Mouse (Mus musculus): ENCODE measurements around the gene Upf3b. TPM values are rescaled to one million over a fixed set of nuclear protein-coding genes. Genes with fewer than 3 reads are reported as not detected.
A peak's percentile ranks its signal among the peaks of the same experiment; 100 is the strongest.

Gene Upf3b
- total RNA-seq, 2 experiments from 2014 or later: 19.9 to 22.7 TPM

DNA sequence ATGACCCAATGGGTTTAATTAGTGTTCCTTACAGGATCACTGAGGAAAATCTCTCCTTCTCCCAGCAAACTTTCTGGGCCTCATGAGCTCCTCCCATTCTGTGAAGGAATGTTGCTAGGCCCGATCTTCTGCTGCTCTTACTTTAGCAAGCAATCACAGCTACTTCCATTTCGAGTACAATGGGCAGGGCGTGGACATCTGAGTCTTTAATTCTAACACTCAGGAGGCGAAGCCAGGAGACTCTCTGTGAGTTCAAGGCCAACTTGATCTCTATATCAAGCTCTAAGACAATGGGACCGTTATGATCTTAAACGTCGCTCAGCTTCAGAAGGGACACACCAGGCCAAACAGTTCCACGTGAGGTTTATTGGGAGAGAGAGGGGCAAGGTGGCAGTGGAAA is 33.5 kb downstream of the Upf3b start:
- no peak for DNase-seq

DNA sequence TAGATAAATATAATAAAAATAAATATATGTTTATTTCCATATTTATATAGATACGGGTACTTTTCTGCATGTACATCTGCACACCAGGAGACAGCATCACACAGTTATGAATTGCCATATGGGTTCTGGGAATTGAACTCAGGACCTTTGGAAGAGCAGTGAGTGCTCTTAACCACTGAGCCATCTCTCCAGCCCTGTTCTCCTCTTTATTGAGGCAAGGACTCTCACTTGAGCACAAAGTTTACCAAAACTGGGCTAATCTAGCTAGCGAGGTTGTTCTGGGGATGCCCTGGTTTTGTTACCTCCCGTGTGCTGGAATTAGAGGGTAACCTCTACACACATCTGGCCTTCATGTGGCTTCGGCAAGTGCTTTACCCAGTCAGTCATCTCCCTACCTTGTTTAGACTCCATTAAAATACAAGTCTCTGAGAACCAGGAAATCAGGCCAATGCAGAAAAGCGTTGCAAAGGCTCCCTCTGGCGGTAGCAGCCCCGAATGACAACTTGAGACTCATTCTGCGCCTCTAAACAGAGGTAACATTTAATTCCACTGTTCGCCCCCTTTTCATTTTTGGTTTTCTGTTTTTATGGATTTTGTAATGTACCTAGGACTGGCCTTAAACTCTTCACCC is 35.7 kb downstream of the Upf3b start:
- DNase-seq: peak; percentile 34 to 37

DNA sequence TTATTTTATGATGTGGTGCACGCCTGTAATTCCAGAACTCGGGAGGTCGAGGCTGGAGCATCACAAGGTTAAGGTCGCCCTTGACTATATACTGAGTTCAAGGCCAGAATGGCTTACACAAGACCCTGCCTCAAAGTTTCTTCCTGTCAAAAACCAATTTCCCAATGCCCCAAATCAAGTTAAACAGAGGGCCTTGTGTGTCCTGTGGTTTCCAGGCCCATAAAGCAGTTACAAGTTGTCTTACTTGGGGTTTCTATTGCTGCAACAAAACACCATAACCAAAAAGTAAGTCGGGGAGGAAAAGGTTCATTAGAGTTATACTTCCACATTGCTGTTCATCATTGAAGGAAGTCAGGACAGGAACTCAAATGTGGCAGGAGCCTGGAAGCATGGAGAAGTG is 41.4 kb downstream of the Upf3b start:
- DNase-seq: no peak

DNA sequence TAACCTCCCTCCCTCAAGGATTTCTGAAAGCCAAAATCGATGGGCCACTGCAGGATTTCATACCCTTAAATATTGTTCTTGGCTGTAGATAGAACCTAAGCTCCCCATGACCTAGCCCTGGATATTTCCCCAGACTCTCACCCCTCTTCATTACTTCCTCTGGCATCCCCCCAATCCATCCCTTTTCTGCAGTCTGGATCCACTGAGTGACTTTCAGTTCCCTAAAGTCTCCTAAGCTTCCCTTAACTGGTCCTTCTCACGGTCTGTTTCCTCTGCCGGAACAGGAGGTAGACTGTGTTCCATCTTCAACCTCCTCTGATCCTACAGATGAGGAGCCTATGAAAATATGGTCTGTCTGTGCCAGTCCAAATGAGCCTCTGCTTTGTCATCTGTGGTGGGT is 42.8 kb downstream of the Upf3b start:
- no peak for DNase-seq

DNA sequence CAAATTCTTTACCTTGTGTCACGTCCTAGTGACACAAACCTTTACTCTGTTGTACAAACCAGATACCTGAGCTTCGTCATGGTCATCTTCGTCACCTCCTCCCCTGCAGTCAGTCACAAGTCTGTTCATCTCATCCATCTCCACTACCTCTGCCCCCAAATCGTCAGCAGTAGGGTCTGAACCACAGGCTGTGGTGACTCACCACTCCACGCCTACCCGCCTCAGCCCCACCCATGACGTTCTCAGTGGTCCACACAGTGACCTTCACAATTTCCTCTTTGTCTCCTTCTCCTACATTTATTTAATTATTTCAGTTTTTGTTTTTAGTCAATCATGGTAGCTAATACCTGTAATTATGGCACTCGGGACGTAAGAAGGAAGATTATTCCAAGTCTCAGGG is 46.2 kb downstream of the Upf3b start:
- no peak for DNase-seq

DNA sequence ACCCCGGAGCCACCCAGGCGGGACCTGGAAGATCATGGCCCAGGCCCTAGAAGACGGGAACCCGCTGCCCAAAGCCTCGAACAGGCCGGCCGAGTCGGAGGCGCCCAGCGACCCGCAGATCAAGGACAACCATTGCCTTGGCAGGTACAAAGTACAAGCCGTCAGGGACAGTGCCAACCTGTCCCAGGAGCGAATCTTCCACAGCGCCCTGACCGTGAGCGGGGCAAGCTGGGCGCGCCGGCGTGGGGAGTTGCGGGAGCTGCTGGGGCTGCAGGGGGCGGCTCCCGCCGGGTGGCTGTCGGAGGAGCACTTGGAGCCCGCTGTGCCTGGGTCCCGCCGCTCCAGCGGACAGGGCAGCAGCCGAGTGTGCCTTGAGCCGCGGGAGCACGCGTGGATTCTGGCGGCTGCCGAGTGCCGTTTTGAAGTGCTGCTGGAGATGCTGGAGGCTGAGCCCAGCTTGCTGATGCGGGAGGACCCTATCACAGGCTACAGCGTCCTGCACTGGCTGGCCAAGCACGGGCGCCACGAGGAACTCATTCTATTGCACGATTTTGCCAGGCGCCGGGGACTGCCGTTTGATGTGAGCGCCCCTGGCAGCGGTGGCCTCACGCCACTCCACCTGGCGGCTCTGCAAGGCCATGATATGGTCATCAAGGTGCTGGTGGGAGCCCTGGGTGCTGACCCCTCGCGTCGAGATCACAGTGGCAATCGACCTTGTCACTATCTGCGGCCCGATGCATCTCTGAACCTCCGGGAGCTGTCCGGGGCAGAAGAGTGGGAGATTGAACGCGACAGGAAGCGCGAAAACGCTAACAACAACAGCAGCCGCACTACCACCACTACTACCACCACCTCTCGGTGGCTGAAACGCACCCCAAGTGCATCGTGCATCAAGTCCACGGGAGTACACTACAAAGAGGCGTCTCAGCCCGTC is 61.0 kb downstream of the Upf3b start:
- no peak for DNase-seq

DNA sequence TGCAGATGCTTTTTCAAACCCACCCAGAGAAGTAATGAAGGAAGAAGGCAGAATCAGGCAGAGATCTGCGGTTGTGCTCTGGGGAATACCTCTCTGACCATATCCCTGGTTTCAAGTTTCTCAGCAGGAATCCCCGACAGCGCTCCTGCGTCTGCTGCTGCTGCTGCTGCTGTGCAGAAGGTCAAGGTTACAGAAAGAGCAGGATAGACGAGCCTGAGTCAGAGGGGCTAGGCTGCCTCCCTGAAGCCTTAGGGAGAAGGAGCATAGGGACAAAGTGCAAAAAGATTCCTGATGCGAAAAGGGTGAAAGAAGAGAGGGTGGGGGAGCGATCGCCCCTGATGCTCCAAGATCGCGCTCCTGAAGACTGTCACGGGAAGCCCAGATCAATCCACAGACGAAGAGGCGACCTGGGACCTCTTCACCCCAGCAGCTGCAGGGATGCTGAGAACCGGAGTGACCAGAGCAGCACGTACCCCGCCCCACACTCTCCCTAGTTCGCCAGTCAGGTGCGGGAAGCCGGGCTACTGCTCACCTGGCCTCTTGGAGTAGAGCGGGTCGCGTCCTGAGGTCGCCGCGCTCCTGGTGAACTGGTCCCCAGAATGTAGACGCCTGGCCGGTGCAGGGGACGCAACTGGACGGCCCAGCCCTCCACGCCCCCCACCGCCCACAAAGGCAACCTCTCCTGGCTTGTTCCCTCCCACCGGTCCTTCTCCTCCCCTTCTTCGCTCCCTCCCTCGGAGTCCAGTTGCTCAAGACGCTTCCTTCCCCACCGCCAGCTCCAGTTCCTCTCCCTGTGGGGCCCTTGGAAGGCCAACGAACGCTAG is 61.8 kb downstream of the Upf3b start, which contains the start of gene Sowahd:
TSS of gene Sowahd (plus strand) at position 780 of the 824 bp plus-strand sequence.
- no peak for DNase-seq

DNA sequence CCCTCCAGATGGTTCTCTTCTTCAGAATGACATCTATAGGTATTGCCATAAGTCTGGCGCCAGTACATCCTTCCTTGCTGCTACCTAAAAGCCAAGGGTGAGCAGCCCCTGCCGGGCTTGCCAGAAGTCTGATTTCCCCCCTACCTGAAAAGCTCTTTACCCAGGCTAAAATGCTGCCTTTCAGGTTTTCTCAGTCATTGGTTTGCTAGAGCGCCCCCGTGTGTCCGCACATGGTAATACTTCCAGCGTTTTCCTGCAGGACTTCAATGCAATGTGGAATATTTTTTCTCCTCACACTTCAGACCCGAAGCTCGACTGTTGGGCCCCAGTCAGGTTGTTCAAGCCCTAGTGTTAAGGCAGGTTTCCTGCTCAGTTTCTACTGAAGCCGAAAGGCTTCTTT is 67.4 kb downstream of the Upf3b start:
- DNase-seq: peak; percentile 36 to 48

Other genes with a start within 250 kb of the Upf3b start
- 10 to 100 TPM; 55.9 to 62.0 TPM for gene Ube2a, start 236.4 kb downstream of the Upf3b start, total RNA-seq (2021)
- 10 to 100 TPM; 40.0 to 44.5 TPM for gene C330007P06Rik, start 236.2 kb downstream of the Upf3b start, total RNA-seq (2021)
- gene Nkrf, start 207.4 kb downstream of the Upf3b start, total RNA-seq (2021): 10 to 100 TPM; 31.7 to 33.2 TPM
- 10 to 100 TPM; 47.4 to 49.1 TPM for gene Sept6, start 118.5 kb downstream of the Upf3b start, total RNA-seq (2021)
- not detected for gene Sowahd, start 61.5 kb downstream of the Upf3b start, total RNA-seq (2021)
- 100 to 1,000 TPM; 237 to 247 TPM for gene Rpl39, start 24.9 kb downstream of the Upf3b start, total RNA-seq (2021)
- gene Nkap, start 16.5 kb upstream of the Upf3b start, total RNA-seq (2021): 10 to 100 TPM; 13.1 to 15.3 TPM
- under 1 TPM in 1 of 2 experiments, not detected in 1; 0.20 TPM for gene Akap14, start 58.5 kb upstream of the Upf3b start, total RNA-seq (2021)
- gene Ndufa1, start 80.8 kb upstream of the Upf3b start, total RNA-seq (2021): 100 to 1,000 TPM; 230 TPM
- gene Rnf113a1, start 80.9 kb upstream of the Upf3b start, total RNA-seq (2021): 1 to 10 TPM; 5.7 to 7.5 TPM
- gene Gm9, start 100.7 kb upstream of the Upf3b start, total RNA-seq (2021): not detected
- not detected for gene Rhox1, start 111.9 kb upstream of the Upf3b start, total RNA-seq (2021)
- gene Rhox2a, start 134.7 kb upstream of the Upf3b start, total RNA-seq (2021): not detected
- gene Rhox3a, start 139.6 kb upstream of the Upf3b start, total RNA-seq (2021): not detected
- not detected for gene Rhox4a, start 155.0 kb upstream of the Upf3b start, total RNA-seq (2021)